Mouse (Mus musculus): ENCODE data around the gene AC170998.1.

DNA sequence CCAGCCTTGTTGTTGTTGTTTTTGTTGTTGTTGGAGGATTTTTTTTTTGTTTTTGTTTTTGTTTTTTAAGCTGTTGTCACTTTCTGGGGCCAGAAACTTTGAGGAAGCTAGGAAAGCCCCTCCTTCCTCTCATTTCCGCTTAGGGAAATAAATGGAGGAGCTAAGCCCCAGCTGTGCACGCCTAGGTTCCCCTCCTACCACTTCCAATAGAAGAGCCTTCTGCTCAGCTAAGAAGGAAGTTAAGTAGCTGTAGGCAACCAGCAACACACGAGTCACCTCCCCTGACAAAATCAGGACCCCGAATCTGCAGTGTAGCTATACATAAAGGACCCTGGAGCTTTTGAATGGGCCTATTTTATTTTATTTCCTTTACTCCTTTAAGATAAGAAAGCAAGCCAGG is 12.1 kb downstream of the AC170998.1 start:
- TF ChIP-seq CTCF (IDR thresholded peaks at IDR 0.05) (no peak), POLR2A (IDR thresholded peaks at IDR 0.05; ENCODE audit: insufficient read depth, low read depth, low read length) (no peak), EP300 (IDR thresholded peaks at IDR 0.05; ENCODE audit: insufficient read depth, low read depth, low read length) (no peak)

Data from heart, adult 2 months (tissue).